Mouse (Mus musculus): ENCODE data around the gene Dnah11.

- TF ChIP-seq E2F4 (IDR thresholded peaks at IDR 0.05; ENCODE audit: insufficient read depth) (no peak), POLR2AphosphoS2 (IDR thresholded peaks at IDR 0.05; ENCODE audit: insufficient read length, low read depth) (no peak), POLR2A (IDR thresholded peaks at IDR 0.05; ENCODE audit: insufficient read length, low read depth) (no peak), MAX (IDR thresholded peaks at IDR 0.05; ENCODE audit: low read depth) (no peak), USF1 (IDR thresholded peaks at IDR 0.05; ENCODE audit: low read depth) (no peak), CEBPB (IDR thresholded peaks at IDR 0.05; ENCODE audit: insufficient read depth, poor library complexity, severe bottlenecking) (no peak), MYOD1 (IDR thresholded peaks at IDR 0.05; ENCODE audit: control insufficient read depth in 1 of 3, insufficient read length in 2 of 3, low read depth in 2 of 3) (no peak), SRF (IDR thresholded peaks at IDR 0.05; ENCODE audit: control insufficient read depth, insufficient read length, low read depth) (no peak), REST (IDR thresholded peaks at IDR 0.05; ENCODE audit: insufficient read depth, insufficient read length) (no peak)
Observed at GRCm38 (mm10) chr12:117932026-117932425, 266.8 kb downstream of the Dnah11 start.

Data from myocyte (in vitro differentiated cells).